Mouse (Mus musculus): ENCODE measurements at regions not wholly inside any gene's neighbourhood (a gene's known extent, or its start where the extent isn't known, plus 50 kb on each side); places are given as distances from the start of the nearest gene placed in this dataset.
"Not testable (repeated sequence)": the region's sequence is repeated elsewhere in the genome, so short reads cannot be mapped to it uniquely, and the experiment has no call there.

GRCm38 (mm10) chr12:21680026-21680425 is 262.6 kb upstream of the Ywhaq start:
- DNase-seq (ENCODE audit: low spot score), result peak; percentile 25

- not testable (repeated sequence) for DNase-seq (ENCODE audit: low spot score)
Measured at GRCm38 (mm10) chr12:21649381-21649780, 231.9 kb upstream of the Ywhaq start.

GRCm38 (mm10) chr12:21613781-21614180 is 196.3 kb upstream of the Ywhaq start:
- peak; percentile 32 for DNase-seq (ENCODE audit: low spot score)

GRCm38 (mm10) chr12:21568415-21569040 is 151.1 kb upstream of the Ywhaq start:
- DNase-seq (ENCODE audit: low spot score), result peak; percentile 24

GRCm38 (mm10) chr12:21543962-21544361 is 126.5 kb upstream of the Ywhaq start:
- DNase-seq (ENCODE audit: low spot score), result not testable (repeated sequence)

- DNase-seq (ENCODE audit: low spot score), result peak; percentile 65
Measured at GRCm38 (mm10) chr12:21543153-21543894, 125.9 kb upstream of the Ywhaq start.

GRCm38 (mm10) chr12:21531766-21532165 is 114.3 kb upstream of the Ywhaq start:
- DNase-seq (ENCODE audit: low spot score), result peak; percentile 19

- DNase-seq (ENCODE audit: low spot score), result not testable (repeated sequence)
Measured at GRCm38 (mm10) chr12:21529367-21529766, 111.9 kb upstream of the Ywhaq start.

- not testable (repeated sequence) for DNase-seq (ENCODE audit: low spot score)
Measured at GRCm38 (mm10) chr12:21527336-21527735, 109.9 kb upstream of the Ywhaq start.

GRCm38 (mm10) chr12:21526906-21527305 is 109.5 kb upstream of the Ywhaq start:
- DNase-seq (ENCODE audit: low spot score), result not testable (repeated sequence)

- DNase-seq (ENCODE audit: low spot score), result not testable (repeated sequence)
Measured at GRCm38 (mm10) chr12:21525567-21525966, 108.1 kb upstream of the Ywhaq start.

- no peak for DNase-seq (ENCODE audit: low spot score)
Measured at GRCm38 (mm10) chr12:21522621-21523020, 105.2 kb upstream of the Ywhaq start.

GRCm38 (mm10) chr12:21519058-21519457 is 101.6 kb upstream of the Ywhaq start:
- DNase-seq (ENCODE audit: low spot score), result peak; percentile 24

- DNase-seq (ENCODE audit: low spot score), result no peak
Measured at GRCm38 (mm10) chr12:21512736-21513135, 95.3 kb upstream of the Ywhaq start.

GRCm38 (mm10) chr12:21511043-21511665 is 93.7 kb upstream of the Ywhaq start:
- no peak for DNase-seq (ENCODE audit: low spot score)

GRCm38 (mm10) chr12:21507080-21507479 is 89.6 kb upstream of the Ywhaq start:
- no peak for DNase-seq (ENCODE audit: low spot score)

GRCm38 (mm10) chr12:21505731-21506368 is 88.4 kb upstream of the Ywhaq start:
- DNase-seq (ENCODE audit: low spot score), result no peak

- DNase-seq (ENCODE audit: low spot score), result no peak
Measured at GRCm38 (mm10) chr12:21503250-21503649, 85.8 kb upstream of the Ywhaq start.

- DNase-seq (ENCODE audit: low spot score), result no peak
Measured at GRCm38 (mm10) chr12:21496974-21497373, 79.5 kb upstream of the Ywhaq start.

GRCm38 (mm10) chr12:21495511-21495910 is 78.1 kb upstream of the Ywhaq start:
- no peak for DNase-seq (ENCODE audit: low spot score)

GRCm38 (mm10) chr12:21493471-21493870 is 76.0 kb upstream of the Ywhaq start:
- no peak for DNase-seq (ENCODE audit: low spot score)
